Mouse (Mus musculus): ENCODE data around the gene Anapc7.

Gene Anapc7

GRCm38 (mm10) chr5:122421271-122422068 lies at the start of gene Anapc7:
Anapc7 (plus strand) TSS chr5:122421693.
- no peak for DNase-seq (ENCODE audit: low read depth, low spot score)

GRCm38 (mm10) chr5:122372192-122372769 lies 49.2 kb upstream of the Anapc7 start, which contains the start of gene Fam216a:
Fam216a (minus strand) TSS chr5:122372364.
- peak; percentile 99 for DNase-seq (ENCODE audit: low read depth, low spot score)

DNA sequence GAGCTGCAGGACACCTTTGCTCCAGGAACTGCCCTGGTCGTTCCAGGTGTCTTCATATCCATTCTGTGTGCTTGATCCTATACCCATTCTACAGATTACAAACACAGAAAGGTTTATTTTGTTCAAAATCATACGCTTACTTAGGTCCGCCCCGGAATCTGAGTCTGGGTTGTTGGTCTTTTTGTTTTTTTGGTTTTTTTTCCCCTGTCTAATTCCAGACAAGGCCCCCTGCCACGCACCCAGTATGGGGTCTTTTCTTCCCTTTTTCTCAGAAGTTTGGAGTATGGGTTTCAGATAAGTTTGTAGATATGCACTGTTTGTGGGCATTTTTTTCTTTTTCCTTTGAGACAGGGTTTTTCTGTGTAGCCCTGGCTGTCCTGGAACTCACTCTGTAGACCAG lies 48.6 kb upstream of the Anapc7 start:
- no peak for DNase-seq (ENCODE audit: low read depth, low spot score)

DNA sequence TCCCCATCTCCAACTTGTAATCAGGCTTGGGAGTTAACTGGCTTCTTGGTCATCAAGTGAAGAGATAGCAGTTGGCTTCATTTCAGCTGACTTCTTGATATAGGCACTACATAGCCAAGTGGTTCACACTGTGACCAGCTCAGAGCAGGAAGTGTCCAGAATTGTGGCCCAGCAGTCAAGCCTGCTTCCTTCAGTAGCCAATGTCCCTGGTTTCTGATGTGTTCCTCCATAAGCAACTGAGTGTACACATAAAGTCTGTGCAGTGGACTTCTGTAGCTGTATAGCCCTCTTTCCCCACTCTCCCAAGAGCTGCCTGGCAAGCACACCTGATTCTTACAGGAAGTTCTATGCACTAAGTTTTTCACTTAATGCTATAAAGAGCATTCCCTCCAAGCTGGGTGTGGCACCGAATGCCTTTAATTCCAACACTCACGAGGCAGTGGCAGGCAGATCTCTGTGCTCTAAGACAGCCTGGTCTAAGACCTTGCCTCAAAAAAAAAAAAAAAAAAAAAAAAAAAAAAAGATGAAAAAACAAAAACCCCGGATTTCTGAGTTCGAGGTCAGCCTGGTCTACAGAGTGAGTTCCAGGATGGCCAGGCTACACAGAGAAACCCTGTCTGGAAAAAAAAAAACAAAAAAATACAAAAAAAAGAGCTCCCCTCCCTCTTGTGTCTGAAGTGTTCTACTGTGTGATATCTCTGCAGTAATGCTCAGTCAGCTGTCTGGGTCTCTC lies 44.2 kb upstream of the Anapc7 start:
- DNase-seq (ENCODE audit: low read depth, low spot score), result no peak

DNA sequence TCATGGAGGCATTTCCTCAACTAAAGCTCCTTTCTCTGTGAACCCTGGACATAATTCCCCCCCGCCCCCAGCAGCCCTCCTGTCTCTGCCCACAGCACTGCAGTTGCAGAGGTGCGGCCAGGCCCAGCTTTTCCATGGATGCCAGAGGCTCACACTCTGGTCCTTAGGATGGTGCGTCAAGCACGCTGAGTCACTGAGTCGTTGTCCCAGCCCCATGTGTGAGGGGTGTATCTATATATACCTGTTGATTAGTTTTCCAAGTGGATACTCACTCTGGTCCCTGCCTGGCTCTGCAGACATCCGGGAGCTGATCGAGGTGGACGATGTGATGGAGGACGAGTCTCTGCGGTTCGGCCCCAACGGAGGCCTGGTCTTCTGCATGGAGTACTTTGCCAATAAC lies 43.3 kb upstream of the Anapc7 start:
- DNase-seq (ENCODE audit: low read depth, low spot score), result no peak

DNA sequence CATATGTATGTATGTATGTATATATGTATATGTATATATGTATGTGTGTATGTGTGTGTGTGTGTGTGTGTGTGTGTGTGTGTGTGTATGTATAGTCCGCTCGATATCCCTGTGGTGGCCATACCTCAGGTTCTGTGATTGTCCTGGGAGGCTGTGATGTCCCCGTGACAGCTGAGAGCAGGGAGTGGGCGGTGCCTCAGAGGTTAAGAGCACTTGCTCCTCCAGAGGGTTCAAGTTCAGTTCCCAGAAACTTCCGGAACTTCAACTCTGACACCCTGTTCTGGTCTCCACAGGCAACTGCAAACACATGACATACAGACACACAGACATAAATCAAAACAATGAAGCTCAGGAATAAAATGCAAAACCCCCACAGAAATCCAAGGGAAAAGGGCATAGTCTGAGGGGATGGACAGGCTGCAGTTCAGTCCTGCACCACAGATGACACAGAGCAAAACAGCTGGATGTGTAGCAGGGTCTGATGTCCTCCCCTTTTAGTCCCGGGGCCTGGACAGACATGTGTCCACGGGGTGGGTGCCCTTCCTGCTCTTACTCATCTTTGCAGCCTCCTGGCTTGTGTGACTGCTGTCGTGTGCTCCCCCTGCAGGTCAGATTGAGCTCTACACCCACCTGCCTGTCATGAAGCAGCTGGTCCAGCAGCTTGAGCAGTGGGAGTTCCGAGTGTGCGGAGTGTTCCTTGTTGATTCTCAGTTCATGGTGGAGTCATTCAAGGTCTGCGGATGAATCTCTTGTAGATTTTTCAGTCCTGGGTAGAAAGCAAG lies 41.9 kb upstream of the Anapc7 start:
- DNase-seq (ENCODE audit: low read depth, low spot score), result peak; percentile 72

DNA sequence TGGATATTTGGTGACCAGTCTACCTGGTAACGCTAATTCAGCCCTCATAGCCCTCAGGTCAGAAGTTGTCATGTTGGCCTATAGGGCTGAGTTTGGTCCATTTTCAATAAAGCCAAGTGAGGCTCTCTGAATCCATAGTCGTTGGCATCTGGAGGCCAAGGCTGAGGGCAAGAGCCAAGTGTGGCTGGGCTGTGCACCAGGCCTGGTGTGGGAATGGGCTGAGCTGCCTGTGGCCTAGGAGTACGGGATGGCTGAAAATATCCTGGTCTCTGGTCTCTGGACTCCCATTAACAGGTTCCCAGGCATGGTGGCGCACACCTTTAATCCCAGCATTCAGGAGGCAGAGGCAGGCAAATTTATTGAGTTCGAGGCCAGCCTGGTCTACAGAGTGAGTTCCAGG lies 31.5 kb upstream of the Anapc7 start:
- DNase-seq (ENCODE audit: low read depth, low spot score), result no peak

GRCm38 (mm10) chr5:122390671-122391070 lies 30.8 kb upstream of the Anapc7 start:
- no peak for DNase-seq (ENCODE audit: low read depth, low spot score)

DNA sequence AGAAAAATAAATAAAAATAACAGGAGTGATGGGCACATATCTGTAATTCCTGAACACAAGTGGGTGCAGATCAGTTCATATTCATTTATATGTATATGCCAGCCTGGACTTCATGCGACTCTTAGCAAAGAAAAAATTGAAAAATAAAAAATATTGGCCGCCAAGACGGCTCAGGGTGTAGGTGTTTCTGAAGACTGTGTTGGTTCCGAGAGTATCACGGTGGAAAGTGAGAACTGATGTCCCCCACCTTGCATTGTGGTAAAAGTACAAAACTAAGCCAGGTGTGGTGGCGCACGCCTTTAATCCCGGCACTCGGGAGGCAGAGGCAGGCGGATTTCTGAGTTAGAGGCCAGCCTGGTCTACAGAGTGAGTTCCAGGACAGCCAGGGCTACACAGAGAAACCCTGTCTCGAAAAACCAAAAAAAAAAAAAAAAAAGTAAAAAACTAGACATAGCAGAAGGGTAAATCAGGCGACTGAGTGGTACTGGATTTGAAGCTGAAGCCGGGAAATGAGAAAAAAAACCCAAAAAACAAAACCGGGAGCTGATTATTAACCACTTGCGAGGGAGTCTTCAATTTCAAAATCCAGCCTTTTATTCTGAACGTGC lies 30.2 kb upstream of the Anapc7 start:
- no peak for DNase-seq (ENCODE audit: low read depth, low spot score)

GRCm38 (mm10) chr5:122391786-122392180 lies 29.7 kb upstream of the Anapc7 start, which contains the start of gene Arpc3:
Arpc3 (plus strand) TSS chr5:122391878.
- DNase-seq (ENCODE audit: low read depth, low spot score), result peak; percentile 87

DNA sequence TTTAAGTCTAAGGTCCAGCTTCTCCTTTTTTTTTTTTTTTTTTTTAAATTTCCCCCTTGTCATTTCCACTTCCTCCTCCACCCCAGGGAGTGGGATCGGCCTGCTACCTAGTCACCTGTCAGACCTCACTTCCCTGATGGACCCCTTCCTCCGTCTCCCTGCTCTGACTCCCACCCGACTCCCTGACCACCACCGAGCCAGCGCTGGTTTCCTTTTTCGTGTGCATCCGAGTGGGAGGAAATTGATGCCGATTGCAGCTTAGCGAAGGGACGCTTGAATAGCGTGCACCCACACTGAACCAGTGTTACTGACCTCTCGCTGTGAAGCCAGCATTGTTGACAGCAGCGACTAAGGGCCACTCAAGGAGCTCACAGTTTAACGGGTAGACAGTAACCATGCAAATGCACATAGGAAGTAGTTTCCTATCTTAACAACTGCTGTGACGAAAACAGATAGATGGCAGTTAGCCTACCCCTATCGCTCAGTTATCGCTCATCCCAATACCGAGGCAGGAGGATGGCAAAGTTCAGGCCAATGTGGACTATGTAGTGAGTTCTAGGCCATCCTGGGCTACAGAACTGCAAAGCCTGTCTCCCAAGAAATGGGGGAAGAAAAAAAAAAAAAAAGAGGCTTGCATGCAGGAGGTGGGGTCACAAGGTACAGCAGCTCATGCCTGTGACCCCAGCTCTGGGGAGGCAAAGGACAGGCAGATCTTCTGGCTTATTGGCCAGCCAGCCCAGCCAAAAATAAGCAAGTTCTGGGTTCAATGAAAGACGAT lies 29.1 kb upstream of the Anapc7 start:
- DNase-seq (ENCODE audit: low read depth, low spot score), result no peak

DNA sequence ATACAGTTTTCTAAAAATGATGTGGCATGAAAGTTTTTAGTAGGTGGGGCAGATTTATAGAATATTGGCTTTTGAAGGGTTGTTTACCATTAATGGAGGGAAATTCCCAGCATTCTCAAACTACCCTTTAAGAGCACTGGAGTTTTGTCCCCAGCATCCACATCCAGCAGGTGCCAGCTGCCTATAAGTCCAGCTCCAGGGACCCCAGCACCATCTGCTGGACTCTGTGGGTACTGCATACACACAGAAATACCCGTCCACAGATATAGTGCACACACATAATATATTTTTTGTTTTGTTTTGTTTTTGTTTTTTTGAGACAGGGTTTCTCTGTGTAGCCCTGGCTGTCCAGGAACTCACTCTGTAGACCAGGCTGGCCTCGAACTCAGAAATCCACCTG lies 27.6 kb upstream of the Anapc7 start:
- no peak for DNase-seq (ENCODE audit: low read depth, low spot score)

GRCm38 (mm10) chr5:122396791-122397190 lies 24.7 kb upstream of the Anapc7 start:
- DNase-seq (ENCODE audit: low read depth, low spot score), result no peak

DNA sequence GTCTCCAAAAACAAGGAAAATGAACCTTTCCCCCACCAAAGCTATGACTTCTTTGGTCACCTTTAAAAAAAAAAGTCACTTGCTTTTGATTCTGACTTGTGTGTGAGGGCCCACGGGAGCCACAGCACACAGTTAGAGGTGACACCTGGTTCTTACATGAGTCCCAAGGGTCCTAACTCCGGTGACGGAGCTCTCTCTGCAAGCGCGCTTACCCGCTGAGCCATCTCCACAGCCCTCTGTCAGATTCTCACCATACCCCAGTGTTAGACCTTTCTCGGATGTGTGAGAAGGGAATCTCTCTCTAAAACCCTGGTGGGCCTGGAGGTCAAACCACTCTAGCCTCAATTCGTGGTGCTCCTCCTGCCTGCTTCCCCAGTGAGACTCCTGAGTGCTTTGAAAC lies 24.0 kb upstream of the Anapc7 start:
- DNase-seq (ENCODE audit: low read depth, low spot score), result no peak

DNA sequence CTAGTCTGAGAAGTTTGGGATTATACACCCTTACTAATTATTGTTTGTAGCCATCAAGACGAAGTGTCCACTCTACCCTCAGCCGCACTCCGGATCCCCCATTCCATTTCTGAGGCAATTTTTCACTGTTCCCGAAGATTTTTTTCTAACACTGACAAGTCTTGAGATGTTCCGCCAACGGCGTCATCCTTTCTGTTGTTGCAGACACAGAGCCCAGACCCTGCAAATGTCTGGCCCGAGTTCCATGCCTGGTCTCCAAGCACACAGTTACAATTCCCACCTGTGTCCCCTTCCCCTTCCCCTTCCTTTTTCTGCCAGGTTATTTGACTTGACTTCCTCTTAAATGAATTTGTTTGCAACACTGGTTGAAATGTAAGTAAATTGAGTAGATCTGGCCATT lies 21.6 kb upstream of the Anapc7 start:
- DNase-seq (ENCODE audit: low read depth, low spot score), result no peak

DNA sequence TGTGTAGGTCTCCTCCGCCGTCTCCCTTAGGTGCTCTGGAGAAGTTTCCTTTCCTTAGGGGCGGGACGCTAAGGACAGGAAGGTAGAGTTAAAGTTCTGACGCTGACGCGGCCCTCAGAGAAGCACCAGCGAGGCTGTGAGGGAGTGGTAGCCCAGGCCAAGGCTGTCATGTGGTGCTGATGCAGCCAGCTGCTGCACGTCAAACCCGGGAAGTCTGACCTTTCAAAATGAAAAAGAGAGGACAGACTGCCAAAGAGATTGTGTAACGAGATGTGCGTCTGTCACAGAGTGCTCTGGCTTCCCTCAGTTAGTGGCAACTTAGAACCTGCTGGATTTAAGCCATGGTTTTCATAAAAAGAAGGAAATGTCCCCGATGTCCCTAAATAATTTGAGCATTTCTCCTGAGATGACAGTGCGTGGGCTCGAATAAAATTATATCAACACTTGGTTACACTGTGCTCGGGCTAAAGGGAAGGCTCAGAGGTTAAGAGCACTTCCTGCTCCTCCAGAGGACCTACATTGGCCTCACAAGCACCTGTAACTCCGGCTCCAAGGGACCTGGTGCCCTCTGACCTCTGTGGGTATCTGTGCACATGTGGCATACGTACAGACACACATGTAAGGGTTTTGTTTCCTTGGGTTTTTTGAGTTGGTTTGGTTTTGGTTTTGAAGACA lies 20.7 kb upstream of the Anapc7 start:
- peak; percentile 63 for DNase-seq (ENCODE audit: low read depth, low spot score)

DNA sequence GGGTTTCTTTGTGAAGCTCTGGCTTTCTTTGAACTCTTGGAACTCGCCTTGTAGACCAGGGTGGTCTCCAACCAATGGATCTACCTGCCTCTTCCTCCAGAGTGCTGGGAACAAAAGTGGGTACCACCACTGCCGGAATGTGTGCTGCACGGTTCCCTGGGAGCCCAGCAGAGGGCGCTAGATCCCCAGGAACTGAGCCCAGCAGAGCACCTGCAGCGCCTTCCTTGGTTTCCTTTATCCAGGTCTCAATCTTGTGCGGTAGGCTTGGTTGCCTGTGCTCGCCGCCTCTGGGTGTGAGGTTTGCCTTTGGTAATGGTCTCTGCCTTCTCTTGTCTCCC lies 20.2 kb upstream of the Anapc7 start:
- no peak for DNase-seq (ENCODE audit: low read depth, low spot score)

- no peak for DNase-seq (ENCODE audit: low read depth, low spot score)
Observed at GRCm38 (mm10) chr5:122402160-122402559, 19.3 kb upstream of the Anapc7 start.

- DNase-seq (ENCODE audit: low read depth, low spot score), result peak; percentile 81
Observed at GRCm38 (mm10) chr5:122402772-122403171, 18.7 kb upstream of the Anapc7 start.

DNA sequence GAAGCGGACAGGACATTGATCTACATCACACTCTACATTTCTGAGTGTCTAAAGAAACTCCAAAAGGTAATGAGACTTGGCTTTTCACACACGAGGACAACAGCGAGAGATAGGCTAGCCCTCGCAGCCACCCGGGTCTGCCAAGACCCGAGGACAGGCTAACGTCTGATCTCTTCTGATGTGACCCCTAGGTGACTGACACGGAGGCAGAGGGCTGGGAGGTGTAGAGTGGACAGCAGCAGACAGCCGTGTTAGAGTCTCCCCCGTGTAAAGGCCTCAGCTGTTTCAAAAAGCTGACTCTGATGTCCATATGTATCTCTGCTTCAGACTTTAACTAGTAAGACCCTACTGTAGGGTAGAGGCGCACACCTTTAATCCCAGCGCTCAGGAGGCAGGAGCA lies 18.1 kb upstream of the Anapc7 start:
- DNase-seq (ENCODE audit: low read depth, low spot score), result no peak
